Mouse (Mus musculus): Measurements from ENCODE around the gene Arsb.

GRCm38 (mm10) chr13:93879426-93879825 lies 108.0 kb downstream of the Arsb start:
- TF ChIP-seq POLR2A (IDR thresholded peaks at IDR 0.05; ENCODE audit: control insufficient read depth, extremely low read depth, insufficient read depth, low read length, poor library complexity) = no peak
- no peak for TF ChIP-seq CTCF (IDR thresholded peaks at IDR 0.05; ENCODE audit: borderline replicate concordance, control insufficient read depth, extremely low read depth, insufficient read depth, low read length, poor library complexity)

All from thymus, adult 2 months (tissue).